Mouse (Mus musculus) adrenal gland, adult (tissue): ENCODE data around the gene Vmn1r184.
"Not testable (repeated sequence)": the region's sequence is repeated elsewhere in the genome, so short reads cannot be mapped to it uniquely, and the experiment has no call there.

Source experiments
- DNase-seq, 2 experiments: peaks; one replicate each; pipeline ENCODE4 v3.0.0; 2022 to 2023; ENCODE audit warnings: low spot score in 1 of 2; ENCODE audit not compliant: inconsistent age in 2 of 2

The Vmn1r184 gene

GRCm38 (mm10) chr7:26260034-26260433 is at the start of gene Vmn1r184:
Gene Vmn1r184 (plus strand): TSS chr7:26260334.
- DNase-seq = not testable (repeated sequence)

DNA sequence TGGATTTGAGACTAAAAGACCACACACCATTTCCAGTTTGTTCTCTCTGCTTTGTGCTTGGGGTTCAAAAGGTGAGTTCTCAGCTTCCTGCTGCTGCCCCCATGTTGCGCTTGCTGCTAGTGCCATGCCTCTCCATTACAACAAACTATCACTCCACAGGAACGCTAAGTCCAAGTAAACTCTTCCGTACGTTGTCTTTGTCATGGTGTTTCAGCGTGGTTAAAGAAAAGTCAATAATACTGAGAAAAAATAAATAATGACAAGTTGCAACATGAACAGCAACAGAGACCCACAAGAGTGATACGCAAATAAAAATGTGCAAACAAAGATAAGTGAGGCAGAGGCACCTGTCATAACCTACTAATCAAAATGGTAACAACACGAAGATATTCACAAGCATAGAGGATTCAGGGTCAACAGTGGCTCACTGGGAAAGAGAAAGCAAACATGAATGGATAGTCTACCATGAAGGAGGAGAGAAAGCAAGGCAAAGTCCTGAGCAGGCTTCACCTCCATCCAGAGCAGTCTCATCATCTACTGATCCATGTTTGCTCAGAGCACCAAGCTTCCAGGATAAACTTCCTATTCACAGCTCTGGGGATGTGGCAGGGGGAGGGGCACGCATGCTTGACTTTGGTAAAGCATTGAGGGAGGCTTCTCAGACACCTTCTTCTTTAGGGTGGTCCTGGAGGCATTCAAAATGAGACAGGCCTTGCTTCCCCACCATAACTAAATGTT is 43.5 kb downstream of the Vmn1r184 start:
- not testable (repeated sequence) for DNase-seq

- DNase-seq = not testable (repeated sequence)
Measured at GRCm38 (mm10) chr7:26306926-26307325, 46.8 kb downstream of the Vmn1r184 start, which contains the start of gene Cyp2a4. Gene Cyp2a4 (plus strand): TSS chr7:26307169.

- DNase-seq = not testable (repeated sequence)
Measured at GRCm38 (mm10) chr7:26311786-26312185, 51.7 kb downstream of the Vmn1r184 start.

DNA sequence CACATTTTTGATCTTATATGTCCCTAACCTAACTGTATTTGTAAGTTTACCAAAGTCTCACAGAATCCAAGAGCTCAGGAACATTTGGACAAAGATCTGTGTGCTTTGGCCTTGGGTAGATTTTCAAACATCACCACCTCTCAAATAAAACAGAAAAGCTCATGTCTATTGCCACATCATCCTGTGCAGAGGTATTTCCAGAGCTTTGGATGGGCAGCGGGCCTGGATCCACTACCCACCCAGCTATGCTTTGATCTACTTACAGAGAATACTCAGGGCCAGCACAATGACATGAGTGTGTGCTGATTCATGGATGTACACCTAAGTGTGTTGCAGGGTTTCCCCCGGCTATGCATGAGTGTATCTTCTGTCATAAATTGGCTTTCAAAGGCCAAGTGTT is 55.1 kb downstream of the Vmn1r184 start:
- DNase-seq = not testable (repeated sequence)

DNA sequence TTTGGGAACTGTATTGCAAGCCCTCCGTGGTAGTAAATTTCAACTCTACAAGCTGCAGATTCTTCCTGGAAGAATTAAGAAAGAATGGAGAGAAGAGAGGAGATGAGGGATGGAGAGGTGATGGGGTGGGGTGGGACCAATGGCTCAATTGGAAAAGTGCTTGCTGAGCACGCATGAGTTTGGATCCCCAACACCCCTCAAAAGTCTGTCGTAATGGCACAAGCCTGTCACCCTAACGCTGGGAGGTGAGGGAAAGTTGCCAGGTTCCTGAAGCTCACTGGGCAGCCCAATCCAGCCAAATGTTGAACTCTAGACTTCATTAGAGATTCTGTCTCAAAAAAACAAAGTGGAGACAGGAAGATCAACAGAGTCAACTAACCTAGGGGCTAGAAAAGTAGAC is 55.7 kb downstream of the Vmn1r184 start:
- DNase-seq = not testable (repeated sequence)
